Mouse (Mus musculus) kidney, postnatal 4 days (tissue): ENCODE measurements around the gene A930033H14Rik.
A peak's percentile ranks its signal among the peaks of the same experiment; 100 is the strongest.

Source experiments
- DNase-seq, 2 experiments: peaks; one replicate each; pipeline ENCODE4 v3.0.0; 2021; ENCODE audit warnings: mixed read lengths in 2 of 2

Gene A930033H14Rik

DNA sequence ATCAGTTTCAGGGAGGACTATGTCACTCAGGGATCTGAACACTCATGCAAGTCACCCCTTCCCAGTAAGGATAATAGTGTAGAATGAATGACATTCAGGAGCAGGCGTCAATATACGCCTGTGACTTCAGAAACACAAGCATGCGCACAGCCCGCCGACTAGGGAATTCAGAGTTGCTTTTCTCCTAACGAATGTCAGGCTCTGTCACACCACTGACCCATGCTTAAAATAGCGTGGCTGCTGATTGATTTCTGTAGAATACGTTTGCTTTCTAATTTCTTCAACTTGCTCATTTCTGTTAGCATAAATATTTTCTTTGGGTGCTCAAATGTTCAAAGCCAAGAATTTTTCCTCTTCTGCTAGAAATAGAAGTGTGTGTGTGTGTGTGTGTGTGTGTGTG lies 13.1 kb upstream of the A930033H14Rik start:
- no peak for DNase-seq

DNA sequence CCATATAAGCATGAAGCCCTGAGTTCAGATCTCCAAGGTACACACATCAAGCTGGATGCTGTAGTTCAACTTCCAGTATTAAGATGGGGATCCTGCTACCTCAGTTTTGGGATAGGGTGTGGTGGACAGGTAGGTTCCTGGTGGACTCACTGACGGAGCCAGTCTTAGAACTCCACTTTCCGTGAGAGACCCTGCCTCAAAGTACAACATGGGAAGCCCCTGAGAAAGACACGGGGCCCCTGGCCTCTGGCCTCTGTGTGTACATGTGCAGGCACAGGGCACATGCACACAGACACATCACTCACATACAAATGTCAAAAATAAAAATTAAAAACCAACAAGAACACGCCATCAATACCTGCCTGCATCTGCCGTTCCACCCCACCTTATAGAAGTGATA lies 12.6 kb upstream of the A930033H14Rik start:
- no peak for DNase-seq

DNA sequence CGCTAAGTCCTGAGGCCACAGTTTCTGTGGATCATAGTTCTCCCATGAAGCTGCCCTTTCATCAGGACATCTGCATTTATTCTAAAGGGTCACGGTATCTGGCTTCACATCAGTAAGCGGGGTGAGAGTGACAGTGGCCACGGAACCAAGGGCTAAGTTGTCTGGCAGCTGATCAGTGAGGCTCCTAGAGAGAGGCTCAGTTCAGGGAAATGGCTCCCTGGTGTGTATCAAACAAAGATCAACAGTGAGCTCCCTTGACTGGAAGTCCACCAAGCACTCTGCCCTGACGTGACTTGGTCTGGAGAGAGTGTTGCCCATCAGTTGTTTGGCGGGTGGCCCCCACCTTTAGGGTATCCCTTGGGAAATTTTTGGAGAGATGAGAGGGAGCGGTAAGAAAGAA lies 11.4 kb upstream of the A930033H14Rik start:
- DNase-seq = no peak

DNA sequence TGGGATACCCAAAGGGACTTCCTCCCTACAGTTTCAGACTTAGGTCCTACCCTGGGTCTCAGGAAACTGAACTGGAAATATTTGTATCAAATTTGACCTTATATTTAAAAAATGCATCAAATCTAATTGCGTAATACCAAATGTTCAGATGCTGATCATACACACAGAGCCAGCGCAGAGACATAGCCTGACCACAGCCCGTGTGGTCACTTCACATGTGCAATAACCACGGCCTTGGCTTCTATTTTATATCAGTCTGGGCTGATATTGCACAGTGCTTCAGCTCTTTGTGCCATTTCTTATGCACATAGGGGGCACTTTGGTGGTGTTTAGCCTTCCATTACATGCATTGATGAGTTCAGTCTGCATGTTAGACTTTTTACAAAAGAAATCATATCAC lies 10.3 kb upstream of the A930033H14Rik start:
- no peak for DNase-seq

DNA sequence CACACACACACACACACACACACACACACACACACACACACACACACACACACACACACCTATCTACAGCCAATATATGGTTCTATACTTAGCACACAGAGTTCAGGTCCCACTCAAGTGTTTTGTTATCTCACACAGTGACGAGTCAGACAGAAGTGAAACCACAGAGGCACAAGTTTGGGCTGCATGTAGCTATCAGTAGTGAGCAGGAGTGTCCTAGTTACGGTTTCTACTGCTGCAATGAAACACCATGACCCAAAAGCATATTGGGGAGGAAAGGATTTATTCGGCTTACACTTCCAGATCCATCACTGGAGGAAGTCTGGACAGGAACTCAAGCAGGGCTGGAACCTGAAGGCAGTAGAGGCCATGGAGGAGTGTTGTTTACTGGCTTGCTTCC lies 9.1 kb upstream of the A930033H14Rik start:
- DNase-seq = no peak

DNA sequence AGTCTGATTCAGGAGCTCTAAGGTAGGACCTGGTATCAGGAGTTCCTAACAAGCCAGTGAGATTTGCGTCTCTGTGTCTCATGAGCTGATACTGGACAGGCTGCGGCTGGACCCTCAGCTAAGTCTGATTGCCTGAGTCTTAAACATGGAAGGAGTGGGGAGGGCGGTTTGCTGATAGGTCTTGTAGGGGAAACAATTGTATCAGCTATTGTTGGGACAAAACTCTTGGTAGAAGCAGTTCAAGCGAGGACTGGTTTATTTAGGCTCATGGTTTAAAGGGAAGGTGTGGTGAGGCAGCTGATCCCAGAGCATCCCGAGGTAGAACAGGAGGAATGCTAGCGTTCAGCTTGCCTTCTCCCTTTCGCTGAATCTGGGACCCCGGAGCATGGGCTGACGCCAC lies 8.2 kb upstream of the A930033H14Rik start:
- DNase-seq = no peak

DNA sequence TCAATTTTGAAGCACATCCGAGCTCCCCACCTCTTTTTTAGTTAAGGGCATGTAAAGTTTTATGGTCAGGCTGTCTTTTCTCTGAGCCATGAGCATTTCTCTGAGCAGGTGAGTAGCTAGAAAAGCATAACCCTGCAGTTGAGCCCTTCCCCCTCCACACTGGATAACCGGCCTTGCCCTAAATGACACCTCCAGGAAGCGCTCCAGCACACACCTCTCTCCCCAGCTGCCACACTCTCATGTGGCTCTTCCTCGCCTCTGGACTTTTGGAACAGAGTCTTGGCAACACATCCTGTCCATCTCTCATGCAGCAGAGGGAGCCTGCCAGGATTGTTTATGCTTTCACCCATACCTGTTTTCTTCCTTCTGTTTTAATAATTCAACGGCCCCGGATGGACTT lies 7.4 kb upstream of the A930033H14Rik start:
- peak in 1 of 2 experiments; percentile 18 for DNase-seq

DNA sequence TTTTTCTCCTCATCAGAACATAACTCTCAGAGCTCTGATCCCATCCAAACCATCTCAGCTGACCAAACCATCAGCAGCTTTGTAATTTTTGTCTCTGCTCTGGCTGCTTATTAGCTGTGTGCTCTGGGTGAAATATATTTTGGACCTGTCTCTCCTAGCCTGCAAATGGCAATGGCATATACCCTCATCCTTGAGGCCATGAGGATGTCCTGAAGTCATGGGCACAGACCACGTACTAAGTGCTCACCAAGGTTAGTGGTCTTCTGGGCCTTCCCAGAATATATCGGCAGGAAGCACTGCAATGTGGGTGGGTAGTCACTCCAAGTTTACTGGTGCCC lies 6.4 kb upstream of the A930033H14Rik start:
- no peak for DNase-seq

DNA sequence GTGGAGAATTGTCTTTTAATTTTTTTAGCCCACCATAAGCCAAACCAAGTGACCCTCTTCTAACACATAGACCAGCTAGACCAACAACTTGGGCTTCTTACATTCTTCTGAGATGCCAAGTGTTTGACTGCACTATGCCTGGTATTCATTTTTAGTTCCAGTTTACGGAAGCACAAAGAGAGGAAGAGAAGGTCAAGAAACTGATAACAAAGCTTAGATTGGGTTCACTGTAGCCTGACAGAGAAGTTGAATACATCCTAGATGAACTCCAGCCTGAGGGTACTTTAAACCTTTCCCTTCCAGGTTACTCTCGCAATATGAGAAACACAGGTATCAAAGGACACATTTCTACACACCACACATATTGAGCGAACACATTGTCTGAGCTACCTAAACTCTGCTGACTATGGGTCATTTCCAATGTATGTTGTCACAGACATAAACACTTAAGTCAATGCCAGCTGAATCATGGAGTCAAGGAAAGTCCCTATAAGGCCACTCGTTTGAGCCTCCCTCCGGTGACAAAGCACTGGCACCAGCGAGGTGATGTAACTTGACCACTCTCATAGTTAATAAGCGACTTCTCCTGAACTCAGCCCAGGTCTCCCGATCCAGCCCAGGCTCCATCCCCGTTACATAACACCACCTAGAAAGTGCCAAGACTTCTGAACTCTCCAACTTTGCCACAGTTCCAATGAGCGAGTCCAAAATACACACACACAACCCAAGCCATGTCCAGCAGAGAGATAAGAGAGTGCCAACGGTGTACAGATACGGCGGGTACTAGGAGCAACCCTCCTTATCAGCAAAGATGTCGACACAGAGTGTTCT lies 5.8 kb upstream of the A930033H14Rik start:
- DNase-seq = peak in 1 of 2 experiments; percentile 19

DNA sequence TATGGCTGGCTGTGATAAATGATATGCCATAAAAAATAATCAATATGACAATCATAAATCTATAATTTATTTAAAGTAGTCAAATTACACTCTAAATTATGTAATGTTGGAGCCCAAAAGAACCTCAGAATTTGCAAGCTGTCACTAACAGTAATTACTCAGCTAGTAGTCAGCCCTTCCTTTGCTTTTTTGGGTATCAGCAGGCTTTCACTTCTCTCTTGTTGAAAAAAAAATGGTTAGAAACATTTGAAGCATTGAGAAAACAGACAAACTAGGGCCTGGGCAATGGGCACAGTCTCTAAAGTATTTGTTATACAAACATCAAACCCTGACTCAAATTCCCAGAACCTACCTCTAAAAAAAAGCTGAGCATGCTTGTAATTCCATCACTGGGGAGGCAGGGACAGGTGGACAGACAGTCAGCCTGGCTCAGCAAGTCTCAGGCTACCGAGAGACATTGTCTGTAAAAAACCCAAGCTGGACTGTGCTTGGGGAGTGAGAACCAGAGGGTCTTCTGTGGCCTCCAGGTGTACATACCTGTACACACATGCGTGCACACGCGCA lies 4.3 kb upstream of the A930033H14Rik start:
- no peak for DNase-seq

DNA sequence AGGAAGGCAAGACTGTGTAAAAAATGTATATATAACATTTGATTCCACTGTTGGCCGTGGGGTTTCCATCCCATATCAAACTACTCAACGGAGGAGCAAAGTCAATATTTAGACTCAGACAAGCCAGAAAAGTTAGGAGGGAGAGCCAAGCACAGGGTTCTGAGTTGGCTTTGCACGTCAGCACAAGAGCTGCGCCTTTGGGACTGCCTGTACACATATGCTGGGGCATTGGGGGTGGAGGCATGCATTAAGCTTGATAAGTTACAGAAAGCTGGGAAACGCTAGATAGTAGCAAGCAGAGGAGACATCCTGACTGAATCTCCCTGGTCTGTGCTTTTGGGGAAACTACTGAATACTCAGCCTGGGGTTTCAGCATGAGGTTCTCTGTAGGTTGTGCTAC lies 1.1 kb upstream of the A930033H14Rik start:
- peak; percentile 25 to 45 for DNase-seq

DNA sequence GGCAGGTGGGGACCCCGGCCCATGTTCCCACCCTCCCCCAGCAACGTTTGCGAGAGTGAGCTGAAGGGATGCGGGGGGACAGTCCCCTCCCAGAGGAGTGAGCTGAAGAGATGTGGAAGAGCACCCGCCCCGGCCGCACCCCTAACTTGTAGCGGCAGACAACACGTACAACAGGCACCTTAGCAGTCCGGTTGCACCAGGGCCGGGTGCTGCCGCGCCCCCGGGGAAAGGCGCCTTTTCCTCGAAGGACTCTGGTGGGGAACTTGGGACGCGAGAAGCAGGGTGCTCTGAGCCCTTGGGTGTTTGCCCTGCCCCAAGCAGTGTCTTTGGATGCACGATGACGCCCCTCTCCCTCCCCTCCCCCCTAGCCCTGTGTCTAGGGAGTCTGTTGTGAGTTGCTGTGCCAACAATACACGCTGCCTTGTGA lies 566 bp upstream of the A930033H14Rik start:
- peak in 1 of 2 experiments; percentile 70 for DNase-seq

DNA sequence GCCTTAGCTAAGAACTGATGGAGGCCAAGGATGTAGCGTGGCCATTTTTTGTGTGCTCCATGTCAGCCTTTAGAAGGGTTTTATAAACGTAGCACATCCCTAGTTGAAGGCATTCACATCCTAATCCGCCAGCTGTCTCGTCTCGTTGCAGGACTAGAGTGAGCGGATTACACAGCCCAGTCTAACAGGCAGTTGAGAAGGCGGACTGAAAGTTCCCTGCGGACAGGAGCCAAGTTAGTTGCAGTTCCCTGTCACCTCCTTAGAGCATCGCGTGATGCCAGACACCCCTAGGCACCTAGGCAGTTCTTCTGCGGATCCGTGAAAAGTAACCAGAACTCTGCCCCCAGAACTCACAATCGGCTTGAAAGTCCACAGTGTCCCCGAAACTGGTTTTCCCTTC lies 922 bp downstream of the A930033H14Rik start:
- DNase-seq = peak; percentile 61 to 70

DNA sequence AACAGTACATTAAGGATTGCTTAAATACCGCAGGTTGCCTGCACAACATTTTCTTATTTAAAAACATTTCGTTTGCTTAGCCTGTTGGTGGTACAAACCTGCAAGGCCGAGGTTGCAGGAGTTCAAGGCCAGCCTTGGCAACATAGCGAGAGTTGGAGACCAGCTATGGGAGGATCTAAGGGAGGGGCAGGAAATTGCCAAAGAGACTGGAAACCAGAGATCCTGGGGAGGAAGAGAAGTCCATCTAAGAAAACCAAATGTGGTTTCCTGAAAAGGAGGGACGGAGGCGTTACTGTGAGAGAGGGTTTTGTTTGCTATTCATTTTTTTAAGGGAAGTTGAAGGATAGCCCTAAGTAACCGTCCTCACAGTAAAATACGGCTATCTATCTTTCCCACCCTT lies 1.3 kb downstream of the A930033H14Rik start:
- DNase-seq = peak; percentile 36 to 40

DNA sequence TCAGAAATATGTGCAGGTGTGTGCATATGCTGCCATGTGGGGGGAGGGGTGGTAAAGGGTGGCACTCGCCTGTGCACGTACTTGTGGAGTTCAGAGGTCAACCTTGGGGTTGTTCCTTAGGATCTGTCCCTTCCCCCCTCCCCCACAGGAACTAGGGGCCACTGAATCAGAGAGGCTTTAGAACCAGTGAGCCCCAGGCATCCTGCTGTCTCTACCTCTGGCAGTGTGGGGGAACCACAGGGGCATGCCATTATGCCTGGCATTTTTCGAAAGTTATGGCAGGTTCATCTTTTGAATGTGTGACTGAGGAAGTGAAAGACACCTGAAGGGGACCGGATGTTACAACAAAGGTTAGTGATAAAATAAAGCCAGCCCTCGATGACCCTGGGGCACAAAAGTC lies 2.2 kb downstream of the A930033H14Rik start:
- DNase-seq = no peak

DNA sequence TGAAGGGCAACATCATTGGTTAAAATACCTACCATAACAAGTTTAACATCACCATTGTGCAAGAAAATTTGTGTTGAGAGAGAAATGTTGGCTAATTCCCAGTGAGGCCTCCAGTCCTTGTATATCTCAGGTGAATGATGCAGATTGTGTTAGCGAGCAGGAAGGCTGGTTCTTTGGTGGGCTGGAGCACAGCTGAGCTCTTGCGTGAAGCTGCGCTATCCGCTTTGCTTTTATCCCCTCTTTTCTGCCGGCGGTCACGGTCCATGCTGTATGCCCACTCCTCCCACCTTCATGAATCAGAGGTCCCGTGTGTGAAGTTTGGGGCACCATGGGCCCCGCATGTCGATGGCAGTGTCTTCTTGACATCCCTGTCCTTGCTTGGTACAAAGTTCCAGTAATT lies 2.9 kb downstream of the A930033H14Rik start:
- DNase-seq = no peak

DNA sequence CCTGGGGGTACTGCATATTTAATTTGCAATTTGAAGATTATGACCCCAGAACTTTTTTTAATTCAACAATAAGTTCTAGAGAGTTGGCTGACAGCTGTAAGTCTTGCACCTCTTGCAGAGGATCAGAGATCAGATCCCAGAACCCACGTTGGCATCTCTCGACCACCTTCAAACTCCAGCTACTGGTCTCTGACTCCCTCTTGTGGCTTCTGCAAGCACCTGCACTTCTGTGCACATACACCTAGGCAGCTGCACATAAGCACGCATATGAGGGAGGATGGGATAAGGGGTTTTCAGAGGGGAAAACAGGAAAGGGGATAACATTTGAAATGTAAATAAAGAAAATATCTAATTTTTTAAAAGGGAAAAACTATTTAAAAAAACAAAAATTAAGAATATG lies 4.2 kb downstream of the A930033H14Rik start:
- no peak for DNase-seq

DNA sequence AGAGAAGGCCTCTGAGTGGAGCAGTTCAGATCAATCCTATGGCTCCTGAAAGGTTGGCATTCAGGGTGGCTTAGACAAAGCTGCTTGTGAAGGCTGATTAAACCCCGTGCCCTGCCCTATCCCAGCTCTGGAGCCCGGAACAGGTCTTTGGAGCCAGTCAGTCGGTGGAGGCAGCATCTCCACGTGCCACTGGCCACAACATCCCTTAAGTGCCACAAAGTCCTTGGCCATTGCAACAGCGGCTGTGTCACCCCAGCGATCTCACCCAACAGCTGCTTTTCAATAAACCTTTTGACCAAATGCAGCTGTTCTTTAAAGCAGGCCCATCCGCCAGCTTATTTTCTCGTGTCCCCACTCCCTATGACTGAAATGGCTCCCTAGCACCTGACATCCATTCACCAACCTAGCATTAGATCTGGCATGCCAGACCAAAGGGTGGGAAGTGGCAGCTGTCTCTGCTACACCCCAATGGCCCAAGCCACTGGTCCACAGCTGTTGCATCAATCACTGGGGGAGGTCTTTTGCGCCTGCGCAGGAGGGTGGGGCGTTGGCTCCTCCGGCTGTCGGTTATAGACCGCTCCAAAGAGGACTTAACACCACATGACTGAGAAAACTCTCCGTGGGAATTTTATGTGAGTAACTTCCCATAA lies 4.8 kb downstream of the A930033H14Rik start:
- no peak for DNase-seq

DNA sequence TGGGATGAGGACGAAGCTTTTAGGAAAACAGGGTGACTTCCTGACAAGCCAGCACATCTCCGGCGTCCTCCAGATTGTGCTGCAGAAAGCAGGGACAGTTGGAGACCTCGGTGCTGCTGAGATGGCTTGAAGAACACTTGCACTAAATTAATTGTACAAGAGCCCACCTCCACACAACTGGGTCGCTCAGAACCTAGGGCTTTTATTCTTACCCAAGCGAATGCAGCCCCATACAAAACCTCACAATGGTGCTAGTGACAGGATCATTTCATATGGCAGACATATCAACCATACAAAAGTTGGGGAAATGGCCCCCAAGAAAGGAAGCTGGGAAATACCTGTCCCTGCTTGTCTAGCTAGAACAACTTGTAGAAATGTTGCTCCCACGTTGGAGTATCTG lies 5.4 kb downstream of the A930033H14Rik start:
- no peak for DNase-seq

DNA sequence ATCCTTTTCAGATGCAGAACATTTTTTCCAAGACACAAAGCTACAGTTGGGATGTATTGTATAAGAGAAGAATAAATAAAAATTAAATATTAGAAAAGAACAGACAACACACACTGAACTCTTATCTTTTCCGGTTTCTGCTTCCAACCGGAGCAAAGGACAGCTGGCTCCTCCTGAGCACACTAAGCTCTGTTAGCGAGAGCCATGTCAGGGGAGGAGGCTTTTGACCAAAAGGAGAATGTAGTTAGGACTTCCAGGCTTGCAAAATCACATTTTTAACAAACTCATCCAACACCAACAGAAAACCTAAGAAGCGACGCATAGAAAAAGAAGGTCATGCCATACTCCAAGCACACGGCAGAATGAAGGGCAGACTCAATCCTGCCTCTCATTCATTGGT lies 6.8 kb downstream of the A930033H14Rik start:
- DNase-seq = no peak

DNA sequence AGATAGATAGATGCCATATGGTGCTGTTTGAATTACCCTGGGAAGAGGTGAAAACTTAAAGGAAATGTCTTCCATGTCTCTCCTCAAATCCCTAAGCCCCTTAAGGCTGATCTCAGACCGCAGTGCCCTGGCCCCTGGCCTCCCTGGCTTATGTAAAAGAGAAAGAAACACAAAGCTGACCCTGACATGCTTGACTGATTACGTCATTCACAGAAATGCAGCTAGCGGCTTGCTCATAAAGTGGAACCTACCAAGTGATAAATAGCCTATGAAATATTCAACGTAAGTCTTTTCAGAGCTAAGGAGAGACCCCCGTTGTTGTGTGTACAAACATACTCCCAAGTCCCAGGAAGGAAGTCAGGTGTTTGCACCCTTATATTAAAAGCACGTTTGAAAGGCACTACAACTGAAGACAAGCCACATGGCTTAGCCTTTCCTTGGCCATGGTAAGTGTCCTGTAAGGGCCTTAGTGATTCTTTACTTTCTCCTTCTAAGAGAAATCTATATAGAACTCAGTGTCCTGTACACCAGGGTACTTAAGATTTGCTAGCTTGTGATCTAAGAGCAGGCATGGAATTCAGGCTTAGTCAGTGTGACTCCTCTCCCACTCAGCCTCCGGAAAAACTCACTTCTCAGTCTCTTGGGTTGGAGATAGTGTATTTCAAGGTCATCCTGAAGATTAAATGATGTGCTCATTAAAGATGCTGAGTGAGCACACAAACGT lies 8.1 kb downstream of the A930033H14Rik start:
- no peak for DNase-seq

DNA sequence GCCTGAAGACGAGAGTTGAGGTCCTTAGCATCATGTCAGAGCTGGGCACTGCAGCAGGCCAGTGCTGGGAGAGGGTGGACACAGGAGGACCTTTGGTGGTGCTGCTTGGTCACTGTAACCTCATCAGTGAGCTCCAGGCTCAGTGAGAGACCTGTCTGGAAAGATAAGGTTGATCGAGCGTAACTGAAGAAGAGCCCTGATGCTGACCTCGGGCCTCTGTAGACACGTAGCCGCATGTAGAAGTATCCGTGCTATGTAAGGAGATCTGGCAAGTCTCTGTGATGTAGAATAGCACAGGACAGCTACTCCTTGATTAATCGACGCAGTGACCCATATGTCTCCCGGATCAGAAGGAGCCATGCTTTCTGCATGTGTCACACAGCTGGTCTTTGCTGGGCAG lies 19.2 kb downstream of the A930033H14Rik start:
- DNase-seq = no peak

DNA sequence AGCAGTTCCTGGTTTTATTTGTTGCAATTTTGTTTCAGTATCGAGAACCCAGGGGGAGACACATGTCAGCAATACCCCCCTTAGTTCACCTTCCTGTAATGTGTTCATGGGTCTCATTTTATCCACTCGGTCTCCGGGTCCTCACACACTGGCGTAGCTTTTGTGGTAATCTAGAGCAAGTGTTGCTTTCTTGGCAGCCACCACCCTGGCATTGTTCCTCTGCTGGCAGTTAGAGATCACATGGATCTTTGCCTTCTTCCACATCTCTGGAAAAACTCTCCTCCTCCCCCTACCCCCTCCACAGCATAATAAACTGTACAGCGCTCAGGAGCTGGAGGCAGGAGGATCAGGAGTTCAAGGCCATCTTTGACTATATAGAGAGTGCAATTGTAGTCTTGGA lies 20.6 kb downstream of the A930033H14Rik start:
- no peak for DNase-seq
